Mouse (Mus musculus) 416B (cell line): ENCODE data around the gene Pim1.

Experiments used
- DNase-seq: peaks from one replicate; pipeline ENCODE4 v3.0.0; 2011; ENCODE audit warnings: low read depth

The Pim1 gene

DNA sequence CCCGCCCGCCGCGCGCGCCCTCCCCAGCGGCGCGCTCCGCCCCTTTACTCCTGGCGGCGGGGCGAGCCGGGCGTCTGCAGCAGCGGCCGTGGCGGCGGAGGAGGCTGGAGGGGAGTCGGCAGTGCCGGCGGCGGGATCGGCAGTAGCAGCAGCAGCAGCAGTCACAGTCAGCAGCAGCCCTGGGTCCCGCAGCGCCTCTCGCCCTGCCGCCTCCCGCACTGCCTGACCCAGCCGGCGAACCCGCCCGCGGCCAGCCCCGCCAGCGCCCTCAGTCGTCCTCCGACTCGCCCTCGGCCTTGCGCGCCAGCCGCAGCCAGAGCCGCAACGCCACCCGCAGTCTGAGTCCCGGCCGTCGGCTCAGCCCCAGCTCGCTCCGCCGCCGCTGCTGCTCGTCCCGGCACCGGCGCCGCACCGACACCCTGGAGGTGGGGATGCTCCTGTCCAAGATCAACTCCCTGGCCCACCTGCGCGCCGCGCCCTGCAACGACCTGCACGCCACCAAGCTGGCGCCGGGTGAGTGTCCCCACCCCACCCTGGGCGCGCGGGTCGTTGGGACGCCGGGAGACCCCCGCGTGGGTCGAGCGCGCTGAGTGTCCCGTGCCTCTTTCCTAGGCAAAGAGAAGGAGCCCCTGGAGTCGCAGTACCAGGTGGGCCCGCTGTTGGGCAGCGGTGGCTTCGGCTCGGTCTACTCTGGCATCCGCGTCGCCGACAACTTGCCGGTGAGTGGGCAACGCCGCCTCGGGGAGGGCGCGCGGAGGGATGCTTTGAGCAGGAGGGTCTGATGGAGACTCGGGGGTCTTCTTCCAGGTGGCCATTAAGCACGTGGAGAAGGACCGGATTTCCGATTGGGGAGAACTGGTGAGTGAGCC is at the start of gene Pim1:
Gene Pim1, plus strand, starts transcription at position 41 of the 869 bp plus-strand sequence.
- DNase-seq, result peak; percentile 49

DNA sequence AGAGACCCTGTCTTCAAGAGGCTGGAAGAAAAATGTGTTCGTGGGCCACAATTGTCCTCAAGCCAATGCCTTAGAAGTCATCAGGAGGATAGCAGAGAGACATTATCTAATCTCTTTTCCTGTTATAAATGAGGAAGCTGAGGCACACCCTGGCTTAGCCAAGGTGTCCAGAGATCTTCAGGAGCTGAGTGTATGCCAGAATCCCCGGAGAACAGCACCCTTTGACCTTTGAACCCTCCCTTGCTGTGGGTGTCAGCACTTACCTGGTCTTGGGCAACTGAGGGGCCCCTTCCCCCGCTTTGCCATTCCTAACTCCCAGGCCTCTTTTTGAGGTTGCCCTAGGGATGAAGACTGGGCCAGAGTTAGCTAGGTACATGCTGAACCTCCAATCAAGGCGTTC is 49.0 kb upstream of the Pim1 start:
- DNase-seq, result no peak

DNA sequence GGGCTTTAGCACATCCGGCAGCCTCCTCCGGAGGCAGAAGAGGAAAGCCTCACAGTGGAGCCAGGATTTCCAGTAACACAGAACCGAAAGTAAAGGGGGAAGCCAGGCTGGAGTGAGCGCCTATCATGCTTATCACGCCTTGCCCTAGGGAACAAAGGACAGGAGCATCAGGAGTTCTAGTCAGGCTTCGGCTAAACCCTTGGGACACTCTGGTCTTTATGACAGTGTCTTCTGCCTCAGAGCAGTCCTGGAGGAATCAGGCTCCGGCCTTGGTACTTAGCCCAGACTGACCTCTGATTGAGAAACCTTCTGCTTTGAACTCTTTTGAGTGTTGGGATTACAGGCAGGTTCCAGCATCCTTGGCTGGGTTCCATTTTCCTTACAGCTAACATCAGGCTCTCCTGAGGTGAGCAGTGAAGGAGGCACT is 48.4 kb upstream of the Pim1 start:
- no peak for DNase-seq

DNA sequence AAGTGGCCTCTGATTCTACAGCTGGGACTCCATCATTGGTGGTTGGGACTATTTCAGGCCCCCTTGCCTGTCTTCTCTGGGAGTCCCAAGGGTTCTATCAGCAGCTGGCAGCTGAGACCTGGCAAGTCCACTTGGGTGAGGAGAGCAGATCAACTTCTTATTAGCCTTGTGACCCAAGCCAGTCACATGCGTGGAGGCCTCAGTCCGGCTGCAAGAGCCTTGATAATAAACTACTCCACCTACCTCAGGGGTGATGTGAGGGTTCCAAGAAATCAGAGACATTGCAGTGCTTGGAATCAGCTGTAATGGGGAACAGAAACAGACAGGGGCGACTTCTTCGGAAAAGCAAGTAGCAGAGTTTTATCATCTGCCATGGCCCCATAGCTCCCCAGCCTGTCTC is 46.8 kb upstream of the Pim1 start:
- DNase-seq, result no peak

DNA sequence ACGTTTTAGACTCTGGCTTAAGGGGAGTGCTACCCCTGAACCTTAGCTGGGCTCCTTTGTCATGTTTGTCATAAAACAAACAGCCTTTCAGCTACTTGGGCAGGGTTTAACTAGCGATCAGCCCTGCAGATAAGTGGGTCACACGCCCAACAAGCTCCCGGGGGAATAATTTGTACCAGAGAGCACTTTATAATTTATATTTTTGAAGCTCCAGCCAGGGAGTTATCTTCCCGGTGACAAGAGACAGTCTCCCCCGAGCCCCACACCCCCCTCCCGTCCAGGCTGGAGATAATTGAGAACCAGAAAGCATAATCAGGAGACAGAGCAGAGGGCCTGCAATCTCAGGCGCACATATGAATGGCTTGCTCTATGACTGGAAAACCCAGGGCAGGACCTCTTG is 45.5 kb upstream of the Pim1 start:
- DNase-seq, result no peak

DNA sequence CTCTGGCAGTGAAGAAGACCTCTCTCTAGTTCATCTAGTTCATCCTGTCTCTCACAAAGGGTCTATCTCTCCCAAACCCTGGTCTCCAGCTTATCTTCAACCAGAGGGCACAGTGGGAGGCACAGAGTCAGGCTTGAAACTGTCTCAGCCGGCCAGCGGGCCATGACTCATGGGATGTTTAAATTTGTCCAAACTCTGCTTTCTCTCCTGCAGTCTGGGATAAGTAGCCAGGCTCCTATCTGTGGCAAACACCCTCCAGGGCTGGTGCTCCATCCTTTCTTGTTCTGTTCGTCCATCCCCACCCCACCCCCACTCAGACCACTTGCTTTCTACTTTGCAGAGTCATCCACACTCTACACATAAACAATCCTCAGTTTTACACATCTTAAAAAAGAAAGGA is 43.2 kb upstream of the Pim1 start:
- DNase-seq, result peak; percentile 70

DNA sequence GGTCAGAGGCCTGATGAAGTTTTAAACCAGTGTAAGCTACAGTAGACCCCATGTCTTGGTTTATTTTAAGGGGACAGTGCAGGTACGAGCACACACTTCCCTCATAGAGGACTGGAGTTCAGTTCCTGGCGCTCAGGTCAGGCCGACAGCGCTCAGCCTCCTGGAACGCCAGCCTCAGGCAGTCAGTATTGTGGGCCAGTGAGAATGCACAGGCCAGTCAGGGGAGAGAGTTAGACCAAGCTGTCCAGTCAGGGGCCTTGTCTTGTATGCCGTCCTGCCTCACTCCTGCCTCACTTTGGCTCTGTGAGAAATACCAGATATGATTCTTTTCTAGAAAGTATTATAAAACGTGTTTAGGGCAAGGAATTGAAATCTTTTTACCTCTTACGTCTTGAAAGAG is 42.5 kb upstream of the Pim1 start:
- DNase-seq, result no peak

DNA sequence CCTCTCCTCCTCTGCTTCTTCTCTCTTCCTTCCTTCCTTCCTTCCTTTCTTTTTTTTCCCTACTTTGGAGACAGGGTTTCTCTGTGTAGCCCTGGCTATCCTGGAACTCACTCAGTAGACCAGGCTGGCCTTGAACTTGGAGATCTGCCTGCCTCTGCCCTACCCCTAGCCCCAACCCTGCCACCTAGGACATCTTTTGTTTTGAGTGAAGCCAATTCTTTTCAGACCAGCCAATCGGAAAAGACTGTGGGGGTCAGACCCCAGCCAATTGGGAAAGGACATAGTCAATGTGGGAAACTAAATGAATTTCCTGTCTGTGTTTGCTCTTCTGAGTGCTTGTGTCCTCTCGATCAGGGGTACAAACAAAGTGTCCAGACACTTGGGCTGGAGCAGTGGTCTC is 42.0 kb upstream of the Pim1 start:
- DNase-seq, result no peak

DNA sequence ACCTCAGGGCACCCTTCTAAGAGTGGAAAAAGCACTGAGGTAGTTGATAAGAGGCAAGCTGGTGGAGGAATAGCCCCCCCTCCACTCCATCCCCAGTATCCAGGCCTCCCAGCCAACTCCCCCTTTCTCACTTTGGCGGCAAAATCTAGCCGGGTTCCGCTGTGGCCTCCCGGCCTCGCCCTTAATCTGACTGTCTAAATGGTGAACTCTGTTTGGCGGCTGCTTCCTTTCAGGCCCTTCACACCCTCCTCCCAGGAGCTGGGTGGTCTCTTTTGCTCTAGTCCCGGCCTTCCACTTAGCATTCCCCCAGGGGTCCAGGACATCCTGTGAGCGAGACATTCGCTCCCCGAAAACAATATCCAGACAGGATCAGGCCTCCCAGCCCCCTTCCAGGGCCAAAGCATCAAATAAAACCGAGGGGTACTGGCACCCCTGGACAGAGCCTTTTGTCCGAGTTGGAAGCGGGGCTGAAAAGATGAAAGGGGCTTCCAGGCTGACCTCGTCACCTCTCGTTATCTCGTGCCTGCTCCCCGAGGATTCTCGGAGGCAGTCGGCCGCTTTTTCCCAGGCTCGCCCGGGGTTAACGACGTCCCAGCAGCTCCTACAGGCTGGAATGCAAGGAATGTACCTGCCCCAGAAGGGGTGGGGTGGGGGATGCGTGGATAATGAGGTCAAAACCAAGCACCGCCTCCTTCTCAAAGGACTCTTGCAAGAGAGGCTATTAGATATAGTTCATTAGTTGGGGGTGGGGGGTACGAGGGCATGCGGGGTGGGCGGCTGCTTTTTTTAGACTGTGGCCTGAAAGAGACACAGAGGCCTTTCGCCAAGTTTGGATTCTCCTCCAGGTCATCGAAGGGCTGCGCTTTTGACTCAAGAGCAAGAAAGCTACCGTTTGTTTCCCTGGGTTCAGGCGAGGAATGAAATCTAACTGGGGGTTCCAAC is 39.4 kb upstream of the Pim1 start:
- no peak for DNase-seq

DNA sequence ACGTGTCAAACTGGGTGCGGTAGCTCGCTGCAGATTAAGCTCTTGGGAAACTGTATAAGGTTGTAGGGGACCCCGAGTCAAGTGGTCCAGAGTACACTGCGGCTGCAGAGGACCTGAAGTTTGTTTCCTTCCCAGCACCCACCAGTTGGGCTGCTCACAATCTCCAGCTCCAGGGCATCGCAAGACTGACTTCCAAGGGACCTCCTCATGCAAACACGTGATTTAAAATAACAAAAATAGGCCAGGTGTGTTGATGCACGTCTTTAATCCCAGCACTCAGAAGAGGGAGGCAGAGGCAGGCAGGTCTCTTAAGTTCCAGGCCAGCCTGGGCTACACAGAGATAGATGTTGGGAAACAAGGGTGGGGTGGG is 38.7 kb upstream of the Pim1 start:
- no peak for DNase-seq

DNA sequence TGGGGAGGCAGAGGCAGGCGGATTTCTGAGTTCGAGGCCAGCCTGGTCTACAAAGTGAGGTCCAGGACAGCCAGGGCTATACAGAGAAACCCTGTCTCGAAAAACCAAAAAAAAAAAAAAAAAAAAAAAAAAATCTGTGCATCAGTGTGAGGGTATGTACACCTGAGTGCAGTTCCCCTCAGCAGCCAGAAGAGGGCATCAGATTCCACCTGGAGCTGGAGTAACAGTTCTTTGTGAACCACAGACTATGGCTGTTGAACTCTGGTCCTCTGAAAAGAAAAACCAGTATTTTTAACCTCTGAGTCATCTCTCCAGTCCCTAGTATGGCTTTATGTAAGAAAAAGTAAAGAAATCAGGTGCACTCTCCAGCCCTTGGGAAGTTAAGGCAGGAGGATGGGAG is 36.4 kb upstream of the Pim1 start:
- peak; percentile 57 for DNase-seq

DNA sequence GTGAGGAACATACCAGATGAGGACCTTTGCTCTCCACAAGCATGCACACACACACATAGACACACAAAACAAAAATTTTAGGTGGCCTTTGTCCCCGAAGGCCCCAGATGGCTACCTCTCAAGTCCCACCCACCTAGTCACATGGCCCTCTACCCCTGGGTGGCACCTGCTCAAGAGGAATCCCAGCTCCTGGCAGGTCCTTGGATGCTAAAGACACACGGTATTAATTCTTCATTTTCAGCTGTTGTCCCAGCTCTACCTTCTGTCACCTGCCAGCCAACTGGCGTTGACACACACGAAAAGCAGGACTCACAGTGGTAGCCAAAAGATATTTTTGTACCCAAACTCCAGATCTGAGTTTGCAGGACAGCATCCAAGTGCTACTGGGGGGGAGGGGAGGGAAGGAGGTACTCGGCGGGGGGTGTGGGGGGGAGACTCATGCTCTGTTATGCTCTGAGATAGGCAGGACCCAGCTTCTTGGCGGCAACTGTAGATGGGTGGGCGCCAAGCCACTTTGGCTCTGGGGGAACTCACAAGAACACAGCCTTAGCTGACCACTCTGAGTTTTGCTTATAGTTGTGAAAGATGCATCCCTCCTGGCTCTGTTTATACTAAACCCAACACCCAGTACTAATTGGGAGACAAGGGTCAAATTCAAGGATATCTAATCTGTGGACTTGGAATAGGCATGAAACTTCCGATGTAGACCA is 35.0 kb upstream of the Pim1 start:
- DNase-seq, result no peak

DNA sequence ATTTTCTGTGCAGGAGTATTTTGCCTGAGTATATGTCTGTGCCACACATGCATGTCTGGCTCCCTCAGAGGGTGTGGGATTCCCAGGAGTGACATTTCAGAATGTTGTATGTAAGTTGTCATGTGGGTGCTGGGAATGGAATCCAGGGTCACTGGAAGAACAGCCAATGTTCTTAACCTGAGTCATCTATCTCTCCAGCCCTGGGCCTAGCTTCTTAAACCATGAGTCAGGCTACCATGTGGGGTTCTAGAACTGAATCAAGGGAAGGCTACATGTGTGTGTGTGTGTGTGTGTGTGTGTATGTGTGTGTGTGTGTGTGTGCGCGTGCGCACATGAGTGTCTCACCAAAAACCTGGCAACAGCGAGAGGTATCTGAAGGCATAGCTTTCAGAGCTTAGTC is 34.1 kb upstream of the Pim1 start:
- peak; percentile 26 for DNase-seq

DNA sequence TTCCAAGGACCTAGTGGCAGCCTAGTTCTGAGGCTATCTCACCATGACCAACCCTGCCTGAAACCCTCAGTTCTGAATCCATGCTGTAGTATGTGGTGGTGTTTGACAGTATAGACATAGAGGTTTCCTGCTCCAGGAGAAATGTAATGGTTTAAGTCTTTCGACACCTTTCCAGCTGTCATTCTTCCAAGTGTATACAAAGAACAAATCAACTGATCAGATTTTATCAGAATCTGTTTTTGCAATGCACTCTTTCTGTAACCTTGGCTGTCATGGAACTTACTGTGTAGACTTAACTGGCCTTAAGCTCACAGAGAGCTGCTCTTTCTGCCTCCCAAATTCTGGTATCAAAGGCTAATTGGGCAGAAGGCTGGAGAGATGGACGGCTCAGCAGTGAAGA is 33.6 kb upstream of the Pim1 start:
- peak; percentile 29 for DNase-seq

DNA sequence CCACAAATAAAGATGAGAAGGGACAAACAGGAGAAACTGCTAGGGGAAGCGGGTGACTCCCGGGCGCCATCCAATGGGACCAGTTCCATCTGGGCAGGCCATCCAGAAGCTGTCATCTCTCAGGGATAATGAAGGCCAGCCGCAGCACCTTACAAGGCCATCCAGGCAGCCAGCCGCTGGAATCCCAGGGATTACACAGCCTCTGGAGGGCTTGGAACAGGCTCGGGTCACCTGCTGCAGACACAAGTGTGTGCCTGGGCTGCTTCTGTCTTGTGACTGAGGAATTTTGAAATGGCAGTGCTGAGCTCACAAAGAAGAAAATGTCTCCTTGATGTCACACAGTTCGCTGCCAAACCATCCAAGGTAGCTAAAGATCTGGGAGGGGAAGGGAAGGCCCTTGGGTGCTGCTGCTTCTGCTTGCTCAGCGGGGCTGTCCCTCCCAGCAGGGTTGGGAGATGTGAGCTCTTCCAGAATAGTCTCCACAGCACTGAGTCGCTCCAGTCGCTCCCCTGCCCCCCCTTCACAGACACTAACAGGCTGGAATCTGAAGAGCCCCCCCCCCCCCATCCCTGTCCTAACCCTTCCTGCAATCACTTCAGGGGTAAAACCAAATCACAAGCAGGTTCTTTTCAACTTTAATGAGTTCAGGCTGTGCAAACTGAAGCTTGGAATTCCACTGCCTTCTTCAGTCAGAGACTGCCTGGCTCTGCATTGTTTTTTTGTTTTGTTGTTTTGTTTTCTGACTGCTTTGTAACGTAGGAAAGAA is 32.6 kb upstream of the Pim1 start:
- DNase-seq, result no peak

DNA sequence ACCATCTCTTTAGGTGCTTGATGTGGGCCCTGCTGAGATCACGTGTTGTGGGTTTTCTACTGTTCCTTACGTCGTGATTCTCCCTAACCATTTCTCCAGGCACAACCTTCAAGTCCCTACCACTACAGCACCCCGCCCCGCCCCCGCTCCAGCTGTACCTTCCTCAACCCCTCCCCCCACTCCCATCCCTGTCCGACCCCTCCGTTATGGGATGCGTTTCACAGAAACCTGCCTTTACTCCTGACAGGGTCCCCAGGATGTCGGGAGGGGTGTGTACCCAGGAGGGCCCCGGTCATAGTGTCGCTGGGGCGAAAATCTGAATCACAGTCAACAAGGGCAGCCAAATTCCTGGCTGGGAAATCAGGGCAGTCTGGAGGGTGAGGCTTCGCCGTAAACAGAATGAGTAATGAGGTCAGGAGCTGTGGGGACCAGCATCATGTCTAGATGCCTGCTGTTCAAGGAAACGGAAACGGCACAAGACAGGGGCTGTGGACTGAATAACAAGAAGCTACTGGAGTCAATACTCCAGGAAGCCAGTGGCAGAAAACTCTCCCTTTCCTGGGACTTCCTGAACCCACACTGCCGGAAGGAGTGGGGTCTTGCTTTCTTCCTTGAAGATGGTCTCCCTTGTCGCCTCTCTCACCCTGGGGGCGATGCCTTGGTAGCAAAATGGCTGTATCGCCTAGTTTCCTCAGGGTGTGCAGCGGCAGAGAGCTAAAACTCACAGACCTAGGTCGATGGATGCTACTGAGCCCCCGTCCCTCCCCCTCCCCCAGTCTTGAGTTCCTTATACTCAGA is 31.0 kb upstream of the Pim1 start:
- DNase-seq, result no peak

DNA sequence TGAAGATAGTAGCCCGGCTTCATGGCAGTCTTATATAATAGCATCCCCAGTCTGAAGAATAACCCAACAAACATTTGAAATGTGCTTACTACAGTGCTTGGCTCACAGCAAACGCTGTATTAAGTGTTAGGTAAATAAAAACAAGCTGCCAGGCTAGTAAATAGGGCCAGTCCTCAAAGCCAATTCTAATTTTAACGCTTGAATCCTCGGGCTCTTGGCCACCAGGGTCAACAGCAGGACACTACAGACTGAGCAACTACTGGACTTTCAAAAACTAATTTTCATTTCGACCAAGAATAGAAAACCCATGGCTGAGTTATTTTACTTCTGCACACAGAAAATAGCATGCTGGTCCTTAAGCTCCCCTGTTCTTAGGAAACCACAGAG is 30.4 kb upstream of the Pim1 start:
- no peak for DNase-seq

DNA sequence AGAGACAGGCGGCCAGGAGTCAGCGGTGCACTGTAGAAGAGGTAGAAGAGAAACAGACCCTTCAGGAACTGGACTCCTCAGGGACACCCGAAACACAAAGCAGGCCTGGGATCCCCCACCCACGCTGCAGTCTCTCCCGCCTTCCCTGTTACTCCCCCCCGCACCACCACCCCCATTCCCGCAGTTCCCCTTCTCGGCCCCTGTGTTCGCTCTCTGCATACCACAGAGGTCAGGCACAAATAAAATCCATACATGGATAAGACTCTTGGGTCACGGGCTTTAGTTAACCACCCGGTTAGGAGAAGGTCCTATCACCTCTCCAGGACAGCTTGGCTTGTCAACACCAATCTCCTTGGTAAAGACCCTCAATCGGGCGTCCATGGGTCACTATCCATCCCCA is 26.9 kb upstream of the Pim1 start:
- DNase-seq, result no peak

DNA sequence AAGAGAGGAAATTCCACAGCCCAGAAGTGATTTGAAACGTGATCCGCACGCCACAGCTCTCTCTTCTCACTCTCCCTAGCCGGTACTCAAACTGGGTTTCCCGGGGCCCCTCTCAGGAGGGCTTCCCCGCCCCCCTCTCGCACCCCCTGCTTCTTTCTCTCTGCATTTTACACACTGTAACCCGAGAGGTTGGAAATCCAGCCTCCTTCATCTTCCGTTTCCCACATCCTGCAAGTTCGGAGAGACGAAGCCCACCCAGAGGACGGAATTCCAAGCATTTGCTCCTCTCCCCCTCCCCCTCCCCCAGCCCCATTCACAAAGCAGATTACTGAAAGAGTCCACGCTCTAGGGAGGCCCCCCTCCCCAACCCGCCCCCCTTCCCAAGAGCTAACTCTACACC is 26.5 kb upstream of the Pim1 start:
- DNase-seq, result no peak

DNA sequence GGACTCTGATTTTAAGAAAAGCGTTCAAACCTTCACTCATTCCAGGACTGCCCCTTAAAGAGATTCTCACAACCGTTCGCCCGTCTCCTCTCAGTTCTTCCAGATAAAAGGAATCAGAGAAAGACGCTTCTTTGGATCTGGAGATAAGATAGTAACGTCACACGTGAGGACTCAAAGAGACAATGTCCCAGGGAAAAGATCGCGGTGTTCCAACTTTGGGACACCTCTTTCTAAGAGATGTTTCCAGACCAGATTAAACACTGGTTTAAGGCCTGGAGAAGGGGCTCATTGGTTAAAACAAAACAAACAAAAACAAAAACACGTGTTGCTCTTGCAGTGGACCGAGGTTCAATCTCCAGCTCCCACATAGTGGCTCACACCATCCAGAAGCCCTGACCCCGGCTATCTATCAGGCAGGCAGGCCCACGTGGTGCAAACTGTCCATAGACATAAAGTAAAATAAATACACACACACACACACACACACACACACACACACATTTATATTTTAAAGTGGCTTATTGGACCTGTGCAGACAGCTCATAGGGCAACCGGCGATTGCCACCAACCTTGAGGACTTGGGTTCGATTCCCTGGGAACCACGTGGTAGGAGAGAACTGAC is 25.9 kb upstream of the Pim1 start:
- no peak for DNase-seq
